Mouse (Mus musculus): ENCODE data around the gene Hmgn2.

DNA sequence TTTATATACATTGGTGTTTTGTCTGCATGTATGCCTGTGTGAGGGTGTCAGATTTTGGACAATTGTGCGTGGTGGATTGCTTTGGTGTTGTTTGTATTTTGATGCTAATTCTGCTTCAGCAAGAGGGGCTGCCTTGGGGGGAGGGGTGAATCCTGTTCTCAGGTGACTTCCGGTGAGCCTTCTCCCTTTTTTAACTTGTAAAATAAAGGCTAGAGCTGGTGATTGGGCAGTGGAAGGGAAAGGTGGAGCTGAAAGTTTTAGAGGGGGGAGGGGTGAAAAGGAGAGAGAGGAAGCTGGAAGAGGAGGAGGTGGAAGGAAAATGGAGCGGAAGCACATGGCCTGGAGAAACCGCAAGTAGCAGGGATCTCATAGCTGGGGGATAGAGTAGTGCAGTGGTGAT lies 12.1 kb downstream of the Hmgn2 start:
- TF ChIP-seq CTCF (IDR thresholded peaks at IDR 0.05; ENCODE audit: control insufficient read depth, insufficient read depth, insufficient read length) (no peak), MYOG (IDR thresholded peaks at IDR 0.05; ENCODE audit: control insufficient read depth, extremely low read depth, insufficient read length) (no peak), MAX (IDR thresholded peaks at IDR 0.05) (no peak)

Data from C2C12 (cell line).